Mouse (Mus musculus): Measurements from ENCODE around the gene Ubn2.
"Not testable (repeated sequence)": the region's sequence is repeated elsewhere in the genome, so short reads cannot be mapped to it uniquely, and the experiment has no call there.

Gene Ubn2

GRCm38 (mm10) chr6:38433261-38434033 is at the start of gene Ubn2:
Ubn2 (plus strand) TSS chr6:38433950.
- peak; percentile 97 to 98 for DNase-seq (ENCODE audit: low spot score in 2 of 2)

DNA sequence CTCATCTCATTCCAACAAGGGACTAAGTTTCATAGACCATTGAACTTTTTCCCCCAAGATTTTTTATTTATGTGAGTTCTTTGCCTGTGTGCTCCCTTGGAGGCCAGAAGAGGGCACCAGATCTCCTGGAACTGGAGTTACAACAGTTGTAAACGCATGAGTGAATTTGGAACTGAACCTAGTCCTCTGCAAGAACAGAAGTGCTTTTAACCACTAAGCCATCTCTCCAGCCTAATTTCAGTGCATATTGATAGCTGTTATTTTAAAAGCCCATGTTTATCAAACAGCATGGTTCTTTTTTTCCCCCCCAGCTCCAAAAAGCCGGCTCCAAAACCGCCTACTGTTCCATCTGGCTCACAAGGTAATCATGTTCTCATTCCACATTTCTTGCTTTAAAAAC is 44.1 kb upstream of the Ubn2 start:
- peak; percentile 4 to 21 for DNase-seq (ENCODE audit: low spot score in 2 of 2)

GRCm38 (mm10) chr6:38432457-38432856 is 1.3 kb upstream of the Ubn2 start:
- DNase-seq (ENCODE audit: low spot score in 2 of 2): not testable (repeated sequence)

GRCm38 (mm10) chr6:38434055-38435023 is 589 bp downstream of the Ubn2 start:
- peak; percentile 32 to 51 for DNase-seq (ENCODE audit: low spot score in 2 of 2)

DNA sequence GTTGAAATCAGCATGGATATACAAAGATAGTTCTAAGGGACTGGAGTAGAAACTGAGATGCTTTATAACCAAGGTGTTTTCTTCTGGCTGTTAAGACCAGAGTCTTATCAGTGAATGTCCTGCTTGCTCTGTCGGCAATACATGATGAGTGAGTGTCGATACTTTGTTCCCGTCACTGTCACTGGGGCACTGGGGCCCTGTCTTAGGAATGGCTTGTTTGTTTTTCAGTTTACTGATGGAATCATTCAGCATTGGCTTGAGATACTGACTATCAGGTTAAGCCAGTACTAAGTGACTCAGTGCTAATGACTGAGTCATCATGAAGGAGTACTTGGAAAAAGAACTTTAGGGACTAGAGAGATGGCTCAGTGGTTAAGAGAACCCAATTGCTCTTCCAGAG is 10.1 kb downstream of the Ubn2 start:
- DNase-seq (ENCODE audit: low spot score in 2 of 2): no peak

DNA sequence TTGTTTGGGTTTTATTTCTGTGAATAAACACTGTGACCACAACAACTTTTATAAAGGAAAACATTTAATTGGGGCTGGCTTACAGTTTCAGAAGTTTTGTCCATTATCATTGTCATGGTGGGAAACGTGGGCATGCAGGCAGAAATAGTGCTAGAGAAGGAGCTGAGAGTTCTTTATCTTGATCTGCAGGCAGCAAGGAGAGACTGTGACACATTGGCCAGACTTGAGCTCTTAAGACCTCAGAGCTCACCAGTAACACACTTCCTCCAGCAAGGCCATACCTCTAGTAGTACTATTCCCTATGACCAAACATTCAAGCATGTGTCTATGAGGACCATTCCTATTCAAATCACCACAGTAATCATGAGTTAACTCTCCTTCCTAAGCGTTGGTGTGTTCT is 14.5 kb downstream of the Ubn2 start:
- DNase-seq (ENCODE audit: low spot score in 2 of 2): no peak

GRCm38 (mm10) chr6:38453049-38453448 is 19.3 kb downstream of the Ubn2 start:
- no peak for DNase-seq (ENCODE audit: low spot score in 2 of 2)

- not testable (repeated sequence) for DNase-seq (ENCODE audit: low spot score in 2 of 2)
Measured at GRCm38 (mm10) chr6:38456425-38456824, 22.7 kb downstream of the Ubn2 start.

GRCm38 (mm10) chr6:38458075-38458474 is 24.3 kb downstream of the Ubn2 start:
- no peak for DNase-seq (ENCODE audit: low spot score in 2 of 2)

- DNase-seq (ENCODE audit: low spot score in 2 of 2): no peak
Measured at GRCm38 (mm10) chr6:38469591-38469990, 35.8 kb downstream of the Ubn2 start.

- DNase-seq (ENCODE audit: low spot score in 2 of 2): no peak
Measured at GRCm38 (mm10) chr6:38481694-38482371, 48.1 kb downstream of the Ubn2 start.

GRCm38 (mm10) chr6:38492550-38492949 is 58.8 kb downstream of the Ubn2 start:
- no peak for DNase-seq (ENCODE audit: low spot score in 2 of 2)

GRCm38 (mm10) chr6:38495641-38496040 is 61.9 kb downstream of the Ubn2 start:
- no peak for DNase-seq (ENCODE audit: low spot score in 2 of 2)

DNA sequence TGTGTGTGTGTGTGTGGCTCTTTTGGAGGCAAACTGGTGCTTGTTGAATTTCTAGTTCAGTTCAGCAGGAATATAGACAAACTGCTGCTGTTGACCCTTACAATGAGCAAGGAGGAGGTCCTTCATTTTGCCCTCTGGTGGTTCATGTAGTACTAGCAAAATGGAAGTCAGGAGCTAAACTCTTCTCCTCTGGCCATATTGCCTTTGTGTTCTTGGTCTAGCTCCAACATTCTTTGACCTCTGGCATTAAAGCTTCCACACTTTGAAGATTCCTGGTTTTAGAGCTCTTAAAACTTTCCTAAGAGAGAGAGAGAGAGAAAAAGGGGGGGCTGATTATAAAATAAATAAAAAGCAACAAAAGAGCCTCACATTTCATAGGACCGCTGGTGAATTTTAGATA is 78.3 kb downstream of the Ubn2 start:
- DNase-seq (ENCODE audit: low spot score in 2 of 2): no peak

GRCm38 (mm10) chr6:38512830-38513229 is 79.1 kb downstream of the Ubn2 start:
- DNase-seq (ENCODE audit: low spot score in 2 of 2): no peak

DNA sequence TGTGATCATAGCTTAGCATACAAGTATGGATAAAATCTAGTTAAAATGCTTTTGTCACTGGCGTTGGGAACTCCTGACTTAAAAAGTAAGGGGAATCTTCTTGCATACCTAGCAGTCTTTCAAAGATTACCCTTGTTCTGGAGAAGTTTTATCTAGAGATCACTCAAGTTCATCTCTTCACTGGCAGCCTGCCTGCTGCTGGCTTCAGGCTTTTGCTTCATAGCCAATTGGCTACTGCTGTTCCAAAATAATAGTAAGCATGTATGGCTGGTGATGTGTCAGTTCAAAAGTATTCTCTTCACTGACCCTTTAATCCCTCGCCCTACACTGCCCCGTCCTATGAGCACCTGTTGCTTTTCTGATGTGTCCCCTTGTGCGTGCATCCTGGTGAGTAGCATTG is 81.5 kb downstream of the Ubn2 start:
- DNase-seq (ENCODE audit: low spot score in 2 of 2): no peak

- DNase-seq (ENCODE audit: low spot score in 2 of 2): no peak
Measured at GRCm38 (mm10) chr6:38523851-38524250, 90.1 kb downstream of the Ubn2 start.

- no peak for DNase-seq (ENCODE audit: low spot score in 2 of 2)
Measured at GRCm38 (mm10) chr6:38531211-38531820, 97.6 kb downstream of the Ubn2 start.

- DNase-seq (ENCODE audit: low spot score in 2 of 2): no peak
Measured at GRCm38 (mm10) chr6:38532500-38533420, 99.0 kb downstream of the Ubn2 start.
